Mouse (Mus musculus): ENCODE data around the gene Gna12. TPM values are rescaled to one million over a fixed set of nuclear protein-coding genes. Genes with fewer than 3 reads are reported as not detected.
A peak's percentile ranks its signal among the peaks of the same experiment; 100 is the strongest.

Gene Gna12
- polyA plus RNA-seq, 1 experiment from 2014 or later, result 43.8 TPM

DNA sequence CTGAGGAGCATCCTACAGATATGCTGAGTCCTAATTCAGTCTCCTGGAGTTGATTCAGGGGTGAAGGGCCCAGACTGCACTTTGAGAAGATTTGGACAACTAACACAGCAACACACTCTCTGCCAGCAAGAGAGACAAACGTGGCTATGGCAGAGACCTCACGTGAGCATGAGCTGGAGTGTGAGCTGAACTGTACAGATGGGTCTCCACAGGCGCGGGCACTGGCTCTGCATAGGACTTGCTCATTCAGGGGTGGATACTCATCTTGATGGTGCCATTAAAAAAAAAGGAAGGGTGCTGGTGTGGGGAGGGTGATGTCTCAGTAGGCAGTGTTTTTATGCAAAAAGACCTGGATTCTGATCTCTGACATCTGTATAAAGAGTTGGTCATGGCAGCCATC is 55.1 kb downstream of the Gna12 start:
- Histone ChIP-seq H3K27me3 (replicated peaks) (no peaks in the 10 kb centered on the region), H3K36me3 (peaks cover 6% of the 10 kb centered on the region; the same call in 1 of the 2 replicates), H3K9ac (replicated peaks) (no peak overlapping the region), H3K4me1 (peaks cover 23% of the 10 kb centered on the region), H3K27ac (replicated peaks) (no peak overlapping the region), H3K4me3 (replicated peaks) (no peak overlapping the region), H3K4me2 (no peak overlapping the region), H3K9me3 (replicated peaks) (no peaks in the 10 kb centered on the region)
- no peak for ATAC-seq (ENCODE audit: low FRiP score)
- 89% methylated on average over 4 of the region's 4 CpGs for WGBS

DNA sequence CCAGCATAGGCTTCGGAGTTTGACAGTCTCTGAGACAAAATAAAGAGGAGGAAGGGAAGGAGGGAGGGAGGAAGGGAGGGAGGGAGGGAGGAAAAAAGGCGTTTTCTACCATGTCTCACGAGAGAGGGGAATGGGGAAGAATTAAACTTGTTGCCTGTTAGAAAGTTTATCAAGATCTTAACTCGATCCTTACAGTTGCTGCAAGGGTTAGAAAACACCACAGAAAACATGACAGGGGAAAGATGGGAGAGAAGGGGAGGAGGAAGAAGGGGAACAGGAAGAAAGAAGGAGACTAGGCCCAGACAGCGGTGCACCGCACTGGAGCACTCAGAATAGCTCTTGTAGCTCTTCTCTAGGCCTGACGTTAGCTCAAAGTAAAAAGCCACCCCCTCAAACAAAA is 58.1 kb downstream of the Gna12 start:
- Histone ChIP-seq H3K9ac (replicated peaks) (no peak overlapping the region), H3K9me3 (replicated peaks) (no peaks in the 10 kb centered on the region)
- WGBS, result 69% methylated on average over 7 of the region's 7 CpGs

DNA sequence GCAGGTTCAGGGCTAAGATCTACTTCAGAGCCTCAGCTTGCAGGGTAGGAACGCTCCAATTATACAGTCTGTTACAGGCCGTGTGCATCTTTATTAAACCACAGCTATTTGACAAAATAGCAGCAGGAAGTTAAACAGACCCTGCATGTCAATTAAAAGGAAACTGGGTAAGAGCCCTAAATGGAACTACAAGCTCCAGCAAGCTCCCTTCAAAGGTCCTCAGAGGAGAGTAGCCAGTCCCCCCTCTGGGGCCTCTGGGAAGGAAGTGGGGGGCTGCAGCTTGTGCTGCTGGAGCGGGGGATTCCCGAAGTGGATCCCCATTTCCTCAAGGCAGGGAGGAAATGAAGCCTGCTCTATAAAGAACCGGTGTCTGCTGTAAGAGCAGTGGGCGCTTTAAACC is 58.6 kb downstream of the Gna12 start:
- H3K4me3 ChIP-seq (replicated peaks), result no peak overlapping the region
- no peaks in the 10 kb centered on the region for H3K27me3 ChIP-seq (replicated peaks)
- no peaks in the 10 kb centered on the region for H3K9me3 ChIP-seq (replicated peaks)
- H3K4me2 ChIP-seq, result no peak overlapping the region
- peaks cover 43% of the 10 kb centered on the region for H3K4me1 ChIP-seq
- no peaks in the 10 kb centered on the region for H3K36me3 ChIP-seq
- H3K9ac ChIP-seq (replicated peaks), result no peak overlapping the region
- ATAC-seq (ENCODE audit: low FRiP score), result no peak
- peak overlapping the region; percentile 75 for H3K27ac ChIP-seq (replicated peaks)
- whole genome bisulfite sequencing, result 42% methylated on average over 6 of the region's 6 CpGs

More for the DNA sequence above, 58.1 kb downstream of the Gna12 start:
- Histone ChIP-seq H3K36me3 (peaks cover 1% of the 10 kb centered on the region; the same call in 1 of the 2 replicates), H3K27ac (replicated peaks) (peak overlapping the region; percentile 75), H3K4me2 (no peak overlapping the region), H3K4me3 (replicated peaks) (no peak overlapping the region), H3K4me1 (peaks cover 43% of the 10 kb centered on the region), H3K27me3 (replicated peaks) (no peaks in the 10 kb centered on the region)
- ATAC-seq (ENCODE audit: low FRiP score), result no peak

DNA sequence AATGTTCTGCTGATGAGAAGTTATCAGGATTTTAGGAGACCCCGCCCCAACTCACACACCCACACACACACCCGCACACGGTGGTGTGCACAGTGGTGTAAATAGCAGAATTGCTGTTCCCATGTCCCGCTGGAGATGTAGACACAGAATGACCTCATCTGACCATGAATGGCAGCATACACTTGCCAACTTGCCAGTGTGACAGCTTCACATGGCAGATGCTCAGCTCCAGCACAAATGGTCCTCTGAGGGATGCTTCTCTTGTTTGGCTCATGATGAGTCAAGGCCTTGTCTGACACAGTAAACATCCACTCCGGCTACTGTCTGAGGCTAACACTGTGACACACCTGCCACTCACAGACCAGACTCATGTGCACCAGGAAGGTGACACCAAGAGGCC is 61.9 kb downstream of the Gna12 start:
- Histone ChIP-seq H3K27me3 (replicated peaks) (no peaks in the 10 kb centered on the region), H3K9me3 (replicated peaks) (no peaks in the 10 kb centered on the region), H3K4me1 (peaks cover 43% of the 10 kb centered on the region), H3K4me3 (replicated peaks) (no peak overlapping the region), H3K4me2 (no peak overlapping the region), H3K9ac (replicated peaks) (no peak overlapping the region), H3K36me3 (no peaks in the 10 kb centered on the region), H3K27ac (replicated peaks) (peak overlapping the region; percentile 82)
- 0 out of 2 replicates have a peak, but pooled peaks have one; percentile 19 for ATAC-seq (ENCODE audit: low FRiP score)
- WGBS, result 67% methylated on average over 5 of the region's 5 CpGs

DNA sequence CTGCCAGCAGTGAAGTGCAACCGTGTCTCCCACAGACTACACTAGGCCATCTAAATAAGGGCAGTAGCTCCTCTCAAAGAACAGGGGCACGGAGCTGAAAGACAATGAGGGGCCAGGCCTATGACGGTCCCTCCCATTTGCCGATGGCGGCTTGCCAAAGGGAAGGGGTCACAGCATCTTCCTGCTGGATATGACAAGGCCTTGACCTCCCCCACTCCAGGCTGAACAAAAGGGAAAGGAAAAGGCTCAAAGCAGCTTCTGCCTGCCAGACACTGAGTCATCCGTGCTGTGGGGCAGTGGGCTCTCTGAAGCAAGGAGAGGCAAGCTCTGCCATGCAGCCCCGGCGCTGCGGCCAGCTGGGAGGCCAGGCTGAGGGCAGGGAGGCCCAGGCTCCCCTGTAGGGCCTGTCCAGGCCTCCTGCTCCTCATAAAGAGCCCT is 62.5 kb downstream of the Gna12 start:
- Histone ChIP-seq H3K9ac (replicated peaks) (0 out of 2 replicates have a peak overlapping the region, but pooled peaks have one; percentile 3), H3K9me3 (replicated peaks) (no peaks in the 10 kb centered on the region), H3K4me3 (replicated peaks) (no peak overlapping the region), H3K4me2 (no peak overlapping the region), H3K4me1 (peaks cover 43% of the 10 kb centered on the region), H3K36me3 (no peaks in the 10 kb centered on the region), H3K27ac (replicated peaks) (peak overlapping the region; percentile 82), H3K27me3 (replicated peaks) (no peaks in the 10 kb centered on the region)
- WGBS, result 5% methylated on average over 9 of the region's 9 CpGs
- ATAC-seq (ENCODE audit: low FRiP score), result no peak; the same call in 1 of the 2 replicates

DNA sequence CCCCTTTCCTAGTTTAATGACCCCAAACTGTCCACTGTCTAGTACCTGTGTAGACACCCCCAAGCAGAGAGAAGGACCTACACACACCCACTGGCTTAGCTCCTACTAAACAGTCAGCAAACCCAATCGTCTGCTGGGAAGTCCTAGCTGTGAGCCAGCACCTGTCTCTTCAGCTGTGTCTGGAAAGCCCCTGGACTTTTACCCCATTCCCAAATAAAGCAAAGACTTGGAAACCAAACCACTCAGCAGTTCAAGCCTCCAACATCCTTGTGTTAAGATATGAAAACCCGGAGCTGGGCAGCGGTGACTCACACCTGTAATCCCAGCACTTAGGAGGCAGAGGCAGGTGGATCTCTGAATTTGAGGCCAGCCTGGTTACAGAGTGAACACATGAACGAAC is 63.7 kb downstream of the Gna12 start:
- no peaks in the 10 kb centered on the region for H3K9me3 ChIP-seq (replicated peaks)
- no peak for ATAC-seq (ENCODE audit: low FRiP score)
- 0 out of 2 replicates have a peak, but pooled peaks cover 5% of the 10 kb centered on the region for H3K36me3 ChIP-seq
- peaks cover 31% of the 10 kb centered on the region for H3K4me1 ChIP-seq
- H3K27me3 ChIP-seq (replicated peaks), result no peaks in the 10 kb centered on the region
- H3K4me3 ChIP-seq (replicated peaks), result no peak overlapping the region
- 95% methylated on average over 4 of the region's 4 CpGs for WGBS
- H3K4me2 ChIP-seq, result no peak overlapping the region
- no peak overlapping the region for H3K9ac ChIP-seq (replicated peaks)
- no peak overlapping the region for H3K27ac ChIP-seq (replicated peaks)

DNA sequence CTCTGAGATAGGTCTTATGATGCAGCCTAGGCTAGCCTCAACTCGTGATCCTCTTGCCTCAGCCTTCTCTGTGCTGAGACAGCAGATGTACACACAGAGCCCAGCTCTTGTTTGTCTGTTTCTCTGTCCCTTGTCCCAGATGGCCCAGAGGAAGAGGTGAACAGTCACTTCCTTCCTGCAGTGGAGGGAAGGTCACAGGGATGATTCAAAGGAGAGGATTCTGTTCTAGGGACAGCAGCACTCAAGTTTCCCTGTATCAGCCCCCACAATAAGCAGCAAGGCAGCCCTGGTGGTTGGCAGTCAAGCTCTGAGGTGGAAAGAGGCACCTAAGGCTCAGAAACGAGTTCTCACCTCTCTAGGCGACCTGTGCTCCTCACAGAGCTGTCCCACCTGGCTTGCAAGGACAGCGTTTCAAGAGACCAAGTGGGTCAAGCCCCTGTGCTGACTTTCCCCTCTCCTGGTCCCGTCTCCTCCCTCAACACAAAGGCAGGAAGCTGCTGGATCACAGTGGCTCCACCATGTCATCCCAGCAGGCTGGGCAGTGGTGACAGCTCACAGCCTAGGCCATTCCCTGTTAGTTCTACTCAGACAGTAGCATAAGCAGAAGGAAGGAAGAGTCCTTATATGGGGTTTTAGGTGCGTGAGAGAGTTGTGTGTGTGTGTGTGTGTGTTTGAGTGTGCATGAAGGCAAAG is 65.2 kb downstream of the Gna12 start:
- Histone ChIP-seq H3K9ac (replicated peaks) (no peak overlapping the region), H3K4me3 (replicated peaks) (no peak overlapping the region), H3K27me3 (replicated peaks) (no peaks in the 10 kb centered on the region), H3K9me3 (replicated peaks) (no peaks in the 10 kb centered on the region), H3K4me2 (no peak overlapping the region), H3K4me1 (peaks cover 24% of the 10 kb centered on the region), H3K27ac (replicated peaks) (0 out of 2 replicates have a peak overlapping the region, but pooled peaks have one; percentile 19), H3K36me3 (peaks cover 19% of the 10 kb centered on the region)
- no peak for ATAC-seq (ENCODE audit: low FRiP score)
- 82% methylated on average over 6 of the region's 6 CpGs for WGBS

DNA sequence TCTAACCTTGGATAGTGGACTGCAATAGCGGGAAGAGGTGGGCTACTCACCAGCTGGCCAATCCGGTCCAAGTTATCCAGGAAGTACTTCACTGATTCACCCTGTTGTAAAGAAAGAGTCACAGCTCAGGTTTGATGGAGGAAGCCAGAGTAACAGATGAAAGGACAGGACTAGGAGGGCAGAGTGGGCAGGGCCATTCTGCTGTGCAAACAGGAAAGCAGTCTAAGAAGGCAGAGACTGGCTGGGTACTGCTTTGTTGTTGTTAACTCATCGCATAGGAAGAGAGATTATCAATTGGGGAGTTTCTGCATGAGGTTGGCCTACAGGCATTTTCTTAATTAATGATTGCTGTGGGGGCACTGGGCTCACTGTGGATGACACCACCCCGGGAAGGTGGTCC is 67.7 kb downstream of the Gna12 start:
- H3K36me3 ChIP-seq, result peaks cover 36% of the 10 kb centered on the region
- no peak overlapping the region for H3K4me3 ChIP-seq (replicated peaks)
- no peak overlapping the region for H3K9ac ChIP-seq (replicated peaks)
- H3K27ac ChIP-seq (replicated peaks), result no peak overlapping the region
- no peak overlapping the region for H3K4me2 ChIP-seq
- H3K4me1 ChIP-seq, result peaks cover under 1% of the 10 kb centered on the region; the same call in 1 of the 2 replicates
- ATAC-seq (ENCODE audit: low FRiP score), result no peak
- H3K9me3 ChIP-seq (replicated peaks), result no peaks in the 10 kb centered on the region
- WGBS, result 78% methylated on average over 4 of the region's 4 CpGs
- no peaks in the 10 kb centered on the region for H3K27me3 ChIP-seq (replicated peaks)

DNA sequence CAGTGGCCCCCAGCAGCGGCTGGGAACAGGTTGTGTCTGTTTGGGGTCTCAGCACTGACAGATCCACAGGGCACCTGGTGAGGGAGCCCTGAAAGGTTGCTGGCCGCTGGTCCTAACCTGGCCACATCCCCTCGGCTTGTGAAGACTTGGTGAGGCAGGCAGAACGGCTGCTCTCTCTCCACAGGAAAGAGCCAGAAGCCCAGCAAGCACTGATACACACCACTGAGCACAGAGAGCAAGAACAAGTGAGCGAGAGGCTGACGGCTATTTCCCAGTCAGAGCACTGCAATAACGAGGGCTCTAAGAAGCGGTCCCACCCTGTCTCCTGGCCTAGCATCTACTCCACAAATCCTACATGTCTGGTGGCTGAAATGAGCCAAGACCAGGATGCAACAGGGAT is 71.4 kb downstream of the Gna12 start:
- H3K27me3 ChIP-seq (replicated peaks), result no peaks in the 10 kb centered on the region
- no peak overlapping the region for H3K4me2 ChIP-seq
- peaks cover 49% of the 10 kb centered on the region for H3K36me3 ChIP-seq
- H3K4me3 ChIP-seq (replicated peaks), result no peak overlapping the region
- 84% methylated on average over 8 of the region's 8 CpGs for WGBS
- no peaks in the 10 kb centered on the region for H3K9me3 ChIP-seq (replicated peaks)
- ATAC-seq (ENCODE audit: low FRiP score), result no peak
- H3K9ac ChIP-seq (replicated peaks), result no peak overlapping the region
- H3K27ac ChIP-seq (replicated peaks), result no peak overlapping the region
- H3K4me1 ChIP-seq, result no peaks in the 10 kb centered on the region

DNA sequence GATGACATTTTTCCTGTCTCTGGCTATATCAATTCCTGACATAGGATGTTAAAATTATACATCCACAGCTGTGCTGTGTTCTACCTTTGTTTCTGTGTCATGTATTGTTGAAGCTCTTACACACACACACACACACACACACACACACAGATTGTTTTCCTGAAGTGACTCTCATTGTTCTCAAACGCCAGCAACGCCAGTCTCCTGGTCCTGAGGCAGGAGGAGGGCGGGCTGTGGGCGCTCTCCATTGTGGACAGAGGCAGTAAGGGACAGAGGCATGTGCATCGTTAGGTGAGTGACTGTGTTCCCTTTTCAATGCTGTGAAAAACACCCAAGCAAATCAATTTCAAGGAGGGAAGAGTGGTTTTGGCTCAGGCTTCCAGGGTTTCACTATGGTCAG is 77.0 kb downstream of the Gna12 start:
- ATAC-seq (ENCODE audit: low FRiP score), result no peak
- 46% methylated on average over 5 of the region's 5 CpGs for WGBS

DNA sequence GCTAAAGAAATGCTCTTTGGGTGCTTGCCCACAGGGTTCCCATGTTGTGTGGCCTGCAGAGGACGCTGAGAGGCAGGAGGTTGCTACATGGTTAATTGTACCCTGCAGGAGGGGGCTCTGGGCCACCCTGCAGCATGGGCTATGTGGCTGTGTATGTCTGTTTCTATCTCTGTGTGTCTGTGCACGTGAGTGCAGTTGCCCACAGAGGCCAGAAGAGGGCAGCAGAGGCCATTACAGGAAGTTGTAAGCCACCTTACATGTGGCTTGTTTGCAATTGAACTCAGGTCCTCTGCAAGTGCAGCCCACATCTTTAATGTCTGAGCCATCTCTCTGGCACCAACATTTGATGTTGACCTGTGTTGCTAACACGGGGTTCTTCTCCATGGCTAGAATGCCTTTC is 77.6 kb downstream of the Gna12 start:
- WGBS, result 89% methylated on average over 3 of the region's 3 CpGs
- no peak overlapping the region for H3K9ac ChIP-seq (replicated peaks)

More for the DNA sequence above, 77.0 kb downstream of the Gna12 start:
- no peaks in the 10 kb centered on the region; the same call in 1 of the 2 replicates for H3K9me3 ChIP-seq (replicated peaks)
- no peak overlapping the region for H3K4me3 ChIP-seq (replicated peaks)
- H3K27ac ChIP-seq (replicated peaks), result no peak overlapping the region
- H3K4me1 ChIP-seq, result peaks cover 13% of the 10 kb centered on the region
- H3K4me2 ChIP-seq, result no peak overlapping the region
- peaks cover 17% of the 10 kb centered on the region for H3K36me3 ChIP-seq
- no peak overlapping the region for H3K9ac ChIP-seq (replicated peaks)
- no peaks in the 10 kb centered on the region for H3K27me3 ChIP-seq (replicated peaks)

DNA sequence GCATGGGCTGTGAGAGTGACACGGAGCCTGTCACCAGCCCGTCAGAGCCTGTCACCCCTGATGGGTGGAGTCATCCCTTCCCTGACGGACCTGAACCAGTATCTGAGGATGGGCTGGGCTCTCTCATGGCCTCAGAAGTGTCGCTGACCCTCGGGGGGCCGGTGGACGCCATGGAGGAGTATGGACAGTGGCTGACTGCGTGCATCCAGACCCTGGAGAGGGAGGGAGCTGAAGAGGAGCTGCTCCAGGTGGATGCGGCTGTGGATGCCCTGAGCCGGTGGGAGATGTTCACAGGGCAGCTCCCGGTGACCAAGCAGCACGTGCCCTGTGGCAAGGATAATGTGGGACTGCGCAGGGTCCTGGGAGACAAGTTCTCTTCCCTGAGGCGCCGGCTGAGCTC is 78.2 kb downstream of the Gna12 start:
- Histone ChIP-seq H3K4me2 (no peak overlapping the region), H3K4me1 (peaks cover 13% of the 10 kb centered on the region), H3K27ac (replicated peaks) (no peak overlapping the region), H3K36me3 (peaks cover 12% of the 10 kb centered on the region; the same call in 1 of the 2 replicates), H3K4me3 (replicated peaks) (no peak overlapping the region), H3K9me3 (replicated peaks) (no peaks in the 10 kb centered on the region; the same call in 1 of the 2 replicates), H3K9ac (replicated peaks) (no peak overlapping the region), H3K27me3 (replicated peaks) (no peaks in the 10 kb centered on the region)
- no peak for ATAC-seq (ENCODE audit: low FRiP score)
- 95% methylated on average over 15 of the region's 15 CpGs for WGBS

More for the DNA sequence above, 77.6 kb downstream of the Gna12 start:
- Histone ChIP-seq H3K27me3 (replicated peaks) (no peaks in the 10 kb centered on the region), H3K27ac (replicated peaks) (no peak overlapping the region), H3K9me3 (replicated peaks) (no peaks in the 10 kb centered on the region; the same call in 1 of the 2 replicates), H3K36me3 (peaks cover 17% of the 10 kb centered on the region), H3K4me2 (no peak overlapping the region), H3K4me3 (replicated peaks) (no peak overlapping the region), H3K4me1 (peaks cover 13% of the 10 kb centered on the region)
- no peak for ATAC-seq (ENCODE audit: low FRiP score)
